Mouse (Mus musculus): Measurements from ENCODE around the gene Ctdnep1.

DNA sequence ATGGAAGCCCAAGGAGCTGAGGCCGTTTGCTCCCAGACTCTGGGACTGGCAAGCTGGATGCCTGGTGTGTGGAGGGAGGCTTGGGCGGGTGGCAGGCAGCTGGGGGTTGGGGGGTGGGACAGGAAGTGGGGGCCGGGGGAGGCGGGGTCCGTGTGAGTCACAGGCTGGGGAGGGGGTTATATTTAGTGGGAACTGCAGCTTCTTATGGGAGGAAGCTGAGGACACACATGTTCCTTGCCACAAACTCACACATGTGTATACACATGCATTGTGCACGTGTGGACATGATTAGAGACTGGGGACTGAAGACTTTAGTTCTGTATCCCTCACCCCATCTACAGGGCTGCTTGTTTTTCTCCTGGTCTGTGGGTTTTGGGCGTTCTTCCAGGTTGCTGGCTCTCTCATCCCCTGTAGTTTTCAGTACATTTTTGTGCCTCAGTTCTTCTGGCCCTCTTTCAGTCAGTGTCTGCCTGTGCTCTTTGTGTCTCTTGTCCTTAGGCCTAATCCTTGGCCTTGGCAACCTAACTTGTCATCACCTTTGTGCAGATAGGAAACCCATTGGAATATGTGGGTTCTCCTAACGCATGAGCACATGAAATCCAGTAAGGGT, 39.2 kb downstream of the Ctdnep1 start:
- TF ChIP-seq POLR2A (IDR thresholded peaks at IDR 0.05; ENCODE audit: low read depth, low read length), result no peak
- no peak for TF ChIP-seq CTCF (conservative IDR thresholded peaks at IDR 0.05 in 1 of 2, IDR thresholded peaks at IDR 0.05 in 1 of 2; ENCODE audit: low read depth in 2 of 2, low read length in 2 of 2)
- TF ChIP-seq EP300 (IDR thresholded peaks at IDR 0.05; ENCODE audit: low read length), result no peak

All from CH12.LX (cell line).